Mouse (Mus musculus): Measurements from ENCODE around the gene Braf.
"Not testable (repeated sequence)": the region's sequence is repeated elsewhere in the genome, so short reads cannot be mapped to it uniquely, and the experiment has no call there.

Braf gene

GRCm38 (mm10) chr6:39724866-39725711 is at the start of gene Braf:
TSS of gene Braf (minus strand) at chr6:39725463.
- DNase-seq, result peak; percentile 83

- DNase-seq, result no peak
Observed at GRCm38 (mm10) chr6:39775029-39775428, 49.8 kb upstream of the Braf start.

- DNase-seq, result no peak
Observed at GRCm38 (mm10) chr6:39757229-39757628, 32.0 kb upstream of the Braf start.

GRCm38 (mm10) chr6:39749881-39750280 is 24.6 kb upstream of the Braf start:
- DNase-seq, result no peak

- no peak for DNase-seq
Observed at GRCm38 (mm10) chr6:39747094-39747493, 21.8 kb upstream of the Braf start.

GRCm38 (mm10) chr6:39745456-39745855 is 20.2 kb upstream of the Braf start:
- DNase-seq, result no peak

- not testable (repeated sequence) for DNase-seq
Observed at GRCm38 (mm10) chr6:39739698-39740097, 14.4 kb upstream of the Braf start.

GRCm38 (mm10) chr6:39728095-39728494 is 2.8 kb upstream of the Braf start:
- no peak for DNase-seq

- no peak for DNase-seq
Observed at GRCm38 (mm10) chr6:39726149-39726548, 886 bp upstream of the Braf start.

- no peak for DNase-seq
Observed at GRCm38 (mm10) chr6:39724542-39724865, 759 bp downstream of the Braf start.

GRCm38 (mm10) chr6:39724071-39724470 is 1.2 kb downstream of the Braf start:
- no peak for DNase-seq

- no peak for DNase-seq
Observed at GRCm38 (mm10) chr6:39718567-39718966, 6.7 kb downstream of the Braf start.

- DNase-seq, result no peak
Observed at GRCm38 (mm10) chr6:39717049-39717448, 8.2 kb downstream of the Braf start.

- no peak for DNase-seq
Observed at GRCm38 (mm10) chr6:39714341-39714740, 10.9 kb downstream of the Braf start.

GRCm38 (mm10) chr6:39713399-39713798 is 11.9 kb downstream of the Braf start:
- no peak for DNase-seq

- no peak for DNase-seq
Observed at GRCm38 (mm10) chr6:39705625-39706024, 19.6 kb downstream of the Braf start.

GRCm38 (mm10) chr6:39693126-39693525 is 32.1 kb downstream of the Braf start:
- no peak for DNase-seq

GRCm38 (mm10) chr6:39686839-39687238 is 38.4 kb downstream of the Braf start:
- not testable (repeated sequence) for DNase-seq

- no peak for DNase-seq
Observed at GRCm38 (mm10) chr6:39681795-39682194, 43.5 kb downstream of the Braf start.

GRCm38 (mm10) chr6:39680524-39680923 is 44.7 kb downstream of the Braf start:
- no peak for DNase-seq

GRCm38 (mm10) chr6:39678241-39678640 is 47.0 kb downstream of the Braf start:
- no peak for DNase-seq

- DNase-seq, result no peak
Observed at GRCm38 (mm10) chr6:39675081-39675480, 50.2 kb downstream of the Braf start.

- no peak for DNase-seq
Observed at GRCm38 (mm10) chr6:39611296-39611695, 114.0 kb downstream of the Braf start.

- no peak for DNase-seq
Observed at GRCm38 (mm10) chr6:39610207-39610606, 115.1 kb downstream of the Braf start.

GRCm38 (mm10) chr6:39607365-39607764 is 117.9 kb downstream of the Braf start:
- DNase-seq, result no peak
